ENCODE assay signal across 20 mouse cellular contexts in the genomic region with DNA sequence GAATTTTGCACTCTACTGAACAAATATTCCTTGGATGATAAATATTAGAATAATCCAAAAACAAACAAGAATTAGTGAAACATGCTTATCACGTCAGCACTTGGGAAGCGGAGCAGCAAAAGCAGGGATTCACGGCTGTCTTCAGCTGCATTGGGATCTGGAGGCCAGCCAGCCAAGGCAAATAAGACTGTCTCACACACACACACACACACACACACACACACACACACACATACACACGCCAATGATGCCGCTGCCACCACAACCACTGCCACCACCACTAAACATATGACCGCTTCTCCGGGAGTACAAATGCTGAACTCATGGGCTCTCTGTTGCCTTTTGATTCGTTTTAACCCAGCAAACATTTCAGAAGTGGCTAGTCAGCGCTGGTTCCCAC. TPM values are rescaled to one million over a fixed set of nuclear protein-coding genes. Genes with fewer than 3 reads are reported as not detected.
DNase-seq lines count a peak whose midpoint lies in the region; ATAC-seq and TF ChIP-seq lines count a peak whose summit lies in the region.
"Had no signal": no experiment of that assay in that cellular context is flagged by ENCODE, and none has a peak within 500 bp of the region (broad histone marks: within the 10 kb centered on the region; RNA-seq: fewer than 3 reads in every experiment).

No protein-coding gene starts in this region.

- no peak overlapping the region for H3K4me3 ChIP-seq in left cerebral cortex, adult 2 months
- no peak overlapping the region for H3K4me3 ChIP-seq in midbrain, embryonic 16.5 days (ENCODE audit: low read depth, low read length)
- H3K4me3 ChIP-seq in midbrain, embryonic 15.5 days = no peak overlapping the region
- H3K4me3 ChIP-seq in neural tube, embryonic 15.5 days (replicated peaks) = peak overlapping the region; percentile 69; the same call in 1 of the 2 replicates
- no peak overlapping the region for H3K4me3 ChIP-seq in thymus, adult 2 months (ENCODE audit: control insufficient read depth, insufficient read depth, low read length)
- H3K4me3 ChIP-seq: myocyte had no signal

- H3K27me3 ChIP-seq in midbrain, embryonic 16.5 days (ENCODE audit: control insufficient read depth, insufficient read depth, low read depth, low read length) = peaks cover 8% of the 10 kb centered on the region
- H3K27me3 ChIP-seq in midbrain, embryonic 15.5 days (replicated peaks) = peaks cover 22% of the 10 kb centered on the region
- H3K27me3 ChIP-seq in neural tube, embryonic 15.5 days (replicated peaks) = peaks cover 26% of the 10 kb centered on the region
- peaks cover 8% of the 10 kb centered on the region for H3K27me3 ChIP-seq in thymus, adult 2 months (ENCODE audit: control insufficient read depth, insufficient read depth, low read length)
- H3K27me3 ChIP-seq: CH12.LX had no signal

- peak; percentile 42 to 47 for DNase-seq in cerebellum, postnatal 10 days
- DNase-seq in cerebellum, postnatal 4 days (ENCODE audit: low spot score in 2 of 2) = no peak
- no peak for DNase-seq in left cerebral cortex, adult 2 months (ENCODE audit: extremely low spot score in 1 of 2, low spot score in 2 of 2)
- no peak for DNase-seq in left cerebral cortex, adult 18-20 months (ENCODE audit: low spot score in 2 of 2)
- no peak for DNase-seq in thymus, adult 2 months
- DNase-seq: adrenal gland, postnatal 10 days; embryo, embryonic 11 days; gastrocnemius, postnatal 36 days; heart, postnatal 36 days; kidney, adult 18-20 months; kidney, postnatal 25 days had no signal

- TF ChIP-seq CTCF in left cerebral cortex, adult 2 months (IDR thresholded peaks at IDR 0.05) = no peak
- TF ChIP-seq CTCF in thymus, adult 2 months (IDR thresholded peaks at IDR 0.05; ENCODE audit: borderline replicate concordance, control insufficient read depth, extremely low read depth, insufficient read depth, low read length, poor library complexity) = no peak

- no peak for ATAC-seq in midbrain, embryonic 16.5 days
- ATAC-seq in midbrain, embryonic 15.5 days (replicated peaks) = no peak
- no peak for ATAC-seq in neural tube, embryonic 15.5 days (ENCODE audit: low FRiP score)

- peaks cover 25% of the 10 kb centered on the region for H3K4me1 ChIP-seq in midbrain, embryonic 16.5 days (ENCODE audit: control insufficient read depth, insufficient read depth, low read length)
- peaks cover 34% of the 10 kb centered on the region for H3K4me1 ChIP-seq in midbrain, embryonic 15.5 days
- peaks cover 42% of the 10 kb centered on the region for H3K4me1 ChIP-seq in neural tube, embryonic 15.5 days
- H3K4me1 ChIP-seq in thymus, adult 2 months (replicated peaks; ENCODE audit: control insufficient read depth, insufficient read depth, low read length) = peaks cover 10% of the 10 kb centered on the region

- intact Hi-C loops in left cerebral cortex, adult 2 months (cut with DNase I) = loop anchor here (2.0 kb wide), 1 partner anchor 25 kb away; no protein-coding TSS in a partner anchor

- no peak overlapping the region for H3K9ac ChIP-seq in midbrain, embryonic 16.5 days (ENCODE audit: low read depth, low read length)
- no peak overlapping the region for H3K9ac ChIP-seq in midbrain, embryonic 15.5 days
- no peak overlapping the region for H3K9ac ChIP-seq in neural tube, embryonic 15.5 days (replicated peaks)
- H3K9ac ChIP-seq: limb, embryonic 12.5 days; liver, embryonic 14.5 days had no signal

- no peaks in the 10 kb centered on the region for H3K36me3 ChIP-seq in midbrain, embryonic 16.5 days (ENCODE audit: control insufficient read depth, insufficient read depth, low read length)
- no peaks in the 10 kb centered on the region for H3K36me3 ChIP-seq in midbrain, embryonic 15.5 days (replicated peaks)
- no peaks in the 10 kb centered on the region for H3K36me3 ChIP-seq in neural tube, embryonic 15.5 days
- H3K36me3 ChIP-seq in thymus, adult 2 months (ENCODE audit: control insufficient read depth, insufficient read depth, low read length) = no peaks in the 10 kb centered on the region
- H3K36me3 ChIP-seq: limb, embryonic 12.5 days had no signal

- WGBS in midbrain, embryonic 16.5 days = 82% methylated on average over 9 of the region's 9 CpGs
- 80% methylated on average over 9 of the region's 9 CpGs for WGBS in midbrain, embryonic 15.5 days
- 75% methylated on average over 9 of the region's 9 CpGs for WGBS in neural tube, embryonic 15.5 days
- WGBS in thymus, adult 2 months = 91% methylated on average over 9 of the region's 9 CpGs

- peak overlapping the region; percentile 44; the same call in 1 of the 2 replicates for H3K27ac ChIP-seq in left cerebral cortex, adult 2 months
- no peak overlapping the region for H3K27ac ChIP-seq in midbrain, embryonic 16.5 days (ENCODE audit: low read length)
- no peak overlapping the region for H3K27ac ChIP-seq in midbrain, embryonic 15.5 days
- no peak overlapping the region for H3K27ac ChIP-seq in neural tube, embryonic 15.5 days (replicated peaks)
- no peak overlapping the region for H3K27ac ChIP-seq in thymus, adult 2 months (ENCODE audit: control insufficient read depth, insufficient read depth, low read length)
- H3K27ac ChIP-seq: limb, embryonic 12.5 days; liver, embryonic 14.5 days had no signal

- no peaks in the 10 kb centered on the region; the same call in 1 of the 2 replicates for H3K9me3 ChIP-seq in midbrain, embryonic 16.5 days (replicated peaks; ENCODE audit: control insufficient read depth, low read length, poor library complexity, severe bottlenecking)
- no peaks in the 10 kb centered on the region for H3K9me3 ChIP-seq in midbrain, embryonic 15.5 days
- no peaks in the 10 kb centered on the region for H3K9me3 ChIP-seq in neural tube, embryonic 15.5 days (replicated peaks)
- H3K9me3 ChIP-seq: limb, embryonic 12.5 days had no signal

- peak overlapping the region; percentile 11; the same call in 1 of the 2 replicates for H3K4me2 ChIP-seq in midbrain, embryonic 16.5 days (ENCODE audit: low read length)
- H3K4me2 ChIP-seq in midbrain, embryonic 15.5 days = no peak overlapping the region
- peak overlapping the region; percentile 84 for H3K4me2 ChIP-seq in neural tube, embryonic 15.5 days
- H3K4me2 ChIP-seq: heart, embryonic 11.5 days; limb, embryonic 12.5 days had no signal

- TF ChIP-seq POLR2A in thymus, adult 2 months (IDR thresholded peaks at IDR 0.05; ENCODE audit: control insufficient read depth, extremely low read depth, insufficient read depth, low read length, poor library complexity) = no peak

RNA-seq across cellular contexts. Expression of gene Gm13889, which starts 3.3 kb away (rescaled TPM):
- 10 to 100 TPM; 42.4 to 63.0 TPM for total RNA-seq in left cerebral cortex, adult 2 months (2021)
- 10 to 100 TPM; 54.6 to 63.1 TPM for total RNA-seq in left cerebral cortex, adult 18-20 months (2021)
- 5.3 and 5.8 TPM in 2 replicates for polyA plus RNA-seq in midbrain, embryonic 16.5 days (2015; fragmentation: Nextera tagmentation; extraction: Ambion mirVana)
- 5.2 and 6.7 TPM in 2 replicates for polyA plus RNA-seq in midbrain, embryonic 15.5 days (2015; fragmentation: Nextera tagmentation; extraction: Ambion mirVana)
- polyA plus RNA-seq in neural tube, embryonic 15.5 days (2015; fragmentation: Nextera tagmentation; extraction: Ambion mirVana) = 8.8 and 10.8 TPM in 2 replicates
- polyA plus RNA-seq in thymus, adult 2 months (2012; rRNA removed) = 7.4 and 8.6 TPM in 2 replicates
- total RNA-seq: CH12.LX had no signal

RNA-seq across cellular contexts. Expression of gene Gm27027, which starts 42.4 kb away (rescaled TPM):
- total RNA-seq in left cerebral cortex, adult 2 months (2021) = not detected
- 1 to 10 TPM in 1 of 2 experiments, not detected in 1; 1.0 TPM for total RNA-seq in left cerebral cortex, adult 18-20 months (2021)
- polyA plus RNA-seq in midbrain, embryonic 16.5 days (2015; fragmentation: Nextera tagmentation; extraction: Ambion mirVana) = not detected in 2 replicates
- polyA plus RNA-seq in midbrain, embryonic 15.5 days (2015; fragmentation: Nextera tagmentation; extraction: Ambion mirVana) = not detected in 2 replicates
- not detected in 2 replicates for polyA plus RNA-seq in neural tube, embryonic 15.5 days (2015; fragmentation: Nextera tagmentation; extraction: Ambion mirVana)
- polyA plus RNA-seq in thymus, adult 2 months (2012; rRNA removed) = not detected in 2 replicates
- total RNA-seq: adrenal gland, postnatal 10 days; CH12.LX; heart, postnatal 36 days; layer of hippocampus, postnatal 14 days had no signal
- polyA plus RNA-seq: heart, embryonic 11.5 days; limb, embryonic 12.5 days; liver, embryonic 14.5 days; myocyte had no signal

RNA-seq across cellular contexts. Expression of gene Alkbh3, which starts 56.9 kb away (rescaled TPM):
- 10 to 100 TPM; 26.1 to 28.1 TPM for total RNA-seq in left cerebral cortex, adult 2 months (2021)
- total RNA-seq in left cerebral cortex, adult 18-20 months (2021) = 10 to 100 TPM; 24.1 to 28.0 TPM
- polyA plus RNA-seq in midbrain, embryonic 16.5 days (2015; fragmentation: Nextera tagmentation; extraction: Ambion mirVana) = 46.2 and 46.4 TPM in 2 replicates
- polyA plus RNA-seq in midbrain, embryonic 15.5 days (2015; fragmentation: Nextera tagmentation; extraction: Ambion mirVana) = 47.0 and 50.7 TPM in 2 replicates
- polyA plus RNA-seq in neural tube, embryonic 15.5 days (2015; fragmentation: Nextera tagmentation; extraction: Ambion mirVana) = 44.4 and 47.2 TPM in 2 replicates
- 44.5 and 54.3 TPM in 2 replicates for polyA plus RNA-seq in thymus, adult 2 months (2012; rRNA removed)

Comparison
In these comparisons a context has a peak if more than half of its experiments do, and no peak if none do; other contexts are left out.
1. DNase-seq: peak in cerebellum, postnatal 10 days (2 of 2); none in cerebellum, postnatal 4 days (0 of 2), left cerebral cortex, adult 2 months (0 of 2), left cerebral cortex, adult 18-20 months (0 of 2) and thymus, adult 2 months (single experiment).